Mouse (Mus musculus) heart, postnatal 14 days (tissue): Measurements from ENCODE around the gene Skiv2l. TPM values are rescaled to one million over a fixed set of nuclear protein-coding genes. Genes with fewer than 3 reads are reported as not detected.

ENCODE experiments used
- DNase-seq, 2 experiments: peaks; one replicate each; pipeline ENCODE4 v3.0.0; 2021 to 2022
- intact Hi-C: fragments of 180-260 bp; cut with DNase I; formaldehyde crosslinking; loops from one replicate; pipeline ENCODE4 v1.15.1; 2025
- microRNA-seq, 2 experiments: library from miRNA; unstranded; fragments of <30 nt; microRNA quantifications; one replicate each; pipeline ENCODE4 v1.2.0; 2021 to 2022
- total RNA-seq, 2 experiments: library from RNA; stranded (reverse); gene quantifications; 2 replicates each; pipeline ENCODE4 v1.2.3; 2021

The Skiv2l gene
- total RNA-seq, 2 experiments from 2014 or later: 25.0 to 25.4 TPM

- no peak for DNase-seq
- intact Hi-C loops: no loop called here
Observed at GRCm38 (mm10) chr17:34796311-34797140, 53.5 kb downstream of the Skiv2l start.

DNA sequence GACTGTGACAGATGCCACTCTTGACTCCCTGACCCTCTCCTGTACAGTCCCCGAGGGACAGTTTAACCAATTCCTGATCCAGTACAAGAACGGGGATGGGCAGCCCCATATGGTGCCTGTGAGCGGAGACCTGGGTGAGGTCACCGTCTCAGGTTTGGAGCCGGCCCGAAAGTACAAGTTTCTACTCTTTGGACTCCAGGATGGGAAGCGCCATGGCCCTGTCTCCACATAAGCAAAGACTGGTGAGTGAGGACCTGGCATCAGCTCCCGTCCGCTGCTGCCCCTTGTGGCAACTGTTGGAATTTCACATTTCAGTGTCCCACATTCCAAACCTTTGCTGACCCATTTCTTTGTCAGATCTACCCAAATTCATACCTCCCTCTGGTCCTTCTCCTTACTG, 54.4 kb downstream of the Skiv2l start:
- intact Hi-C loops: no loop called here
- peak; percentile 49 to 74 for DNase-seq

GRCm38 (mm10) chr17:34795016-34795415, 55.0 kb downstream of the Skiv2l start:
- intact Hi-C loops: no loop called here
- no peak for DNase-seq

Small RNA genes lying within 50 kb of the gene (microRNA-seq; reads per million reads assigned to microRNA genes)
- gene Mir6970: 0 to 1.2 reads per million in 2 experiments
- 1.6 to 3.7 reads per million in 2 experiments for gene Mir6971
- 0 reads per million in 2 experiments for gene Mir6972

Other genes starting within 250 kb of the Skiv2l start
- 10 to 100 TPM; 33.6 to 35.4 TPM for gene Rnf5, start 246.5 kb downstream of the Skiv2l start, total RNA-seq
- gene Agpat1, start 245.9 kb downstream of the Skiv2l start, total RNA-seq: 10 to 100 TPM; 56.3 to 57.9 TPM
- 1 to 10 TPM; 2.1 to 2.7 TPM for gene Egfl8, start 234.2 kb downstream of the Skiv2l start, total RNA-seq
- 10 to 100 TPM; 42.6 to 43.2 TPM for gene Ppt2, start 221.7 kb downstream of the Skiv2l start, total RNA-seq
- gene Prrt1, start 220.7 kb downstream of the Skiv2l start, total RNA-seq: 1 to 10 TPM; 1.9 to 3.1 TPM
- gene Fkbpl, start 205.4 kb downstream of the Skiv2l start, total RNA-seq: 1 to 10 TPM; 8.2 to 8.3 TPM
- 10 to 100 TPM; 18.0 to 19.0 TPM for gene Atf6b, start 203.1 kb downstream of the Skiv2l start, total RNA-seq
- 10 to 100 TPM; 48.6 to 56.7 TPM for gene Tnxb, start 179.7 kb downstream of the Skiv2l start, total RNA-seq
- gene C4b, start 106.3 kb downstream of the Skiv2l start, total RNA-seq: 10 to 100 TPM; 17.9 to 21.3 TPM
- not detected for gene Cyp21a1, start 45.6 kb downstream of the Skiv2l start, total RNA-seq
- gene Stk19, start 13.3 kb downstream of the Skiv2l start, total RNA-seq: 10 to 100 TPM; 10.7 to 13.5 TPM
- 10 to 100 TPM; 17.5 to 18.2 TPM for gene Dxo, start 13.2 kb downstream of the Skiv2l start, total RNA-seq
- gene Nelfe, start 181 bp upstream of the Skiv2l start, total RNA-seq: 10 to 100 TPM; 13.1 to 15.5 TPM
- 1 to 10 TPM; 6.3 to 7.8 TPM for gene Cfb, start 12.3 kb upstream of the Skiv2l start, total RNA-seq
- gene Zbtb12, start 29.3 kb upstream of the Skiv2l start, total RNA-seq: 1 to 10 TPM; 5.1 to 6.1 TPM
- not detected for gene Gm20547, start 31.8 kb upstream of the Skiv2l start, total RNA-seq
- gene C2, start 48.1 kb upstream of the Skiv2l start, total RNA-seq: 1 to 10 TPM; 4.3 to 6.0 TPM
- gene Ehmt2, start 48.3 kb upstream of the Skiv2l start, total RNA-seq: 10 to 100 TPM; 45.2 to 49.4 TPM
- under 1 TPM in 1 of 2 experiments, not detected in 1; 0.17 TPM for gene Slc44a4, start 64.3 kb upstream of the Skiv2l start, total RNA-seq
- gene Neu1, start 81.0 kb upstream of the Skiv2l start, total RNA-seq: 10 to 100 TPM; 14.0 to 14.6 TPM
- gene Hspa1b, start 109.0 kb upstream of the Skiv2l start, total RNA-seq: 1 to 10 TPM; 3.8 to 3.9 TPM
- gene Gm20481, start 119.7 kb upstream of the Skiv2l start, total RNA-seq: not detected
- gene Hspa1a, start 121.9 kb upstream of the Skiv2l start, total RNA-seq: 1 to 10 TPM; 2.3 to 3.3 TPM
- 1 to 10 TPM; 2.7 to 4.7 TPM for gene Hspa1l, start 122.5 kb upstream of the Skiv2l start, total RNA-seq
- gene Lsm2, start 131.7 kb upstream of the Skiv2l start, total RNA-seq: 10 to 100 TPM; 19.2 to 25.0 TPM
- 10 to 100 TPM; 24.5 to 26.0 TPM for gene Vars, start 150.8 kb upstream of the Skiv2l start, total RNA-seq
- gene Vwa7, start 166.4 kb upstream of the Skiv2l start, total RNA-seq: 1 to 10 TPM; 5.3 to 5.9 TPM
- under 1 TPM; 0.34 to 0.48 TPM for gene Sapcd1, start 177.8 kb upstream of the Skiv2l start, total RNA-seq
- 1 to 10 TPM; 1.6 to 2.0 TPM for gene Msh5, start 196.5 kb upstream of the Skiv2l start, total RNA-seq
- 10 to 100 TPM; 61.6 to 72.9 TPM for gene Clic1, start 199.8 kb upstream of the Skiv2l start, total RNA-seq
- gene Ddah2, start 208.8 kb upstream of the Skiv2l start, total RNA-seq: 10 to 100 TPM; 49.3 to 50.0 TPM
- gene Ly6g6c, start 215.2 kb upstream of the Skiv2l start, total RNA-seq: not detected
- under 1 TPM; 0.61 to 0.74 TPM for gene Mpig6b, start 216.0 kb upstream of the Skiv2l start, total RNA-seq
- not detected for gene Ly6g6e, start 226.7 kb upstream of the Skiv2l start, total RNA-seq
- gene Ly6g6d, start 227.9 kb upstream of the Skiv2l start, total RNA-seq: 1 to 10 TPM in 1 of 2 experiments, under 1 TPM in 1; 0.67 to 3.3 TPM
- gene Ly6g6f, start 235.4 kb upstream of the Skiv2l start, total RNA-seq: not detected
- gene Abhd16a, start 239.1 kb upstream of the Skiv2l start, total RNA-seq: 10 to 100 TPM; 53.7 to 56.7 TPM